Mouse (Mus musculus): ENCODE results near the gene A230072I06Rik. TPM values are rescaled to one million over a fixed set of nuclear protein-coding genes. Genes with fewer than 3 reads are reported as not detected.

Gene A230072I06Rik
- total RNA-seq, 1 experiment, result not detected

DNA sequence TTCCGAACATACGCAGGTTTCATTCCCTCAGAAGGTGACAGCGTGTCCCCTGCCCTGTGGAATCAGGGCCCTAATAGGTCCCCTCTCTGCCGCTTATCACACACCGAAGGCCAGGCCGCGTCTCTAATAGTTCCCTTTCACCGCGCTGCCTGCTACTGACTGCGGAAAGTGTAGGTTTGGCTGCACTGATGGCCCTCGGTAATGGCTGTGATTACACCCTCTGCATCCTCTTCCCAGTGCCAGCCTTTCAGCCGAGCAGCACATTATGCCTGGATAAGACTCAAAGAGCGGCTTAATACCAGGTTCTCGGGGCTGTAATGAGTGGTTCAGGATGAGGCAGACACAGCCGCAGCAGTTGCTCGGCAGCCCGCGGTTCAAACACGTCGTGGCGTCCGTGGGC lies 3.5 kb downstream of the A230072I06Rik start:
- in situ Hi-C loops (cut with MboI; ENCODE audit: low sequenced_read_pairs in 2 of 2, unreplicated experiment in 2 of 2), result no loop called here
- Histone ChIP-seq H3K36me3 (ENCODE audit: control insufficient read depth, insufficient read depth, low read length, poor library complexity, severe bottlenecking) (no peaks in the 10 kb centered on the region), H3K27ac (ENCODE audit: insufficient read depth, low read depth, low read length, poor library complexity, severe bottlenecking) (no peak overlapping the region), H3K9me3 (ENCODE audit: control insufficient read depth, insufficient read depth, low read depth, low read length) (no peaks in the 10 kb centered on the region), H3K4me3 (ENCODE audit: insufficient read depth in 1 of 2, low read depth in 1 of 2, low read length in 2 of 2, poor library complexity in 1 of 2, severe bottlenecking in 1 of 2) (peak overlapping the region; percentile 0 to 41), H3K9ac (ENCODE audit: insufficient read depth, low read depth, low read length, poor library complexity, severe bottlenecking) (no peak overlapping the region), H3K4me1 (ENCODE audit: control insufficient read depth in 2 of 2, insufficient read depth in 2 of 2, low read length in 2 of 2, poor library complexity in 1 of 2) (no peaks in the 10 kb centered on the region)
- DNase-seq (ENCODE audit: low read depth, low spot score), result no peak
- TF ChIP-seq ZNF384 (IDR thresholded peaks at IDR 0.05; ENCODE audit: low read depth, low read length) (no peak), CHD2 (IDR thresholded peaks at IDR 0.05; ENCODE audit: low read depth, low read length) (no peak), HCFC1 (IDR thresholded peaks at IDR 0.05; ENCODE audit: borderline replicate concordance, insufficient read depth, low read length) (no peak), ZC3H11A (IDR thresholded peaks at IDR 0.05; ENCODE audit: borderline replicate concordance, low read depth, low read length) (no peak), MAFK (IDR thresholded peaks at IDR 0.05; ENCODE audit: insufficient read depth, low read depth, low read length) (no peak)

DNA sequence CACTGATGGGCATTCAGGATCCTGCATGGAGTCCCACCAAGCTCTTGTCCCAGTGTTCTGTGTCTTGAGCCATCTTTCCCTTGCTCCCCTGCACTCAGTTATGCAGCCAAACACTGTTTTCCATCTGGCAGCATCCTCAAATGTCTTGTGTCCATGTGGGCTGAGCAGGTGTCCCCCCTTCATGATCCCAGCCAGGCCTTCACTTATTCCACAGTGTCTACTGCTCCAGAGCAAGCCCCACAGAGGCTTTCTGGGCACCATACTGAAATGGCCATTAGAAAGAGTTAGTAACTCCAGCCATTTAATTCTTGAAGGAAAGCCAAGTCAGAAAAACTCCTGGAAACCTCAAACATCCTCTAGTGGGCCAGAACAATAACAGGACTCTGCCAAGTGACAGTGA lies 11.9 kb downstream of the A230072I06Rik start:
- Histone ChIP-seq H3K4me3 (ENCODE audit: insufficient read depth in 1 of 2, low read depth in 1 of 2, low read length in 2 of 2, poor library complexity in 1 of 2, severe bottlenecking in 1 of 2) (no peak overlapping the region), H3K4me1 (ENCODE audit: control insufficient read depth in 2 of 2, insufficient read depth in 2 of 2, low read length in 2 of 2, poor library complexity in 1 of 2) (no peaks in the 10 kb centered on the region), H3K9me3 (ENCODE audit: control insufficient read depth, insufficient read depth, low read depth, low read length) (no peaks in the 10 kb centered on the region), H3K27ac (ENCODE audit: insufficient read depth, low read depth, low read length, poor library complexity, severe bottlenecking) (no peak overlapping the region), H3K9ac (ENCODE audit: insufficient read depth, low read depth, low read length, poor library complexity, severe bottlenecking) (no peak overlapping the region), H3K36me3 (ENCODE audit: control insufficient read depth, insufficient read depth, low read length, poor library complexity, severe bottlenecking) (no peaks in the 10 kb centered on the region)
- no peak for TF ChIP-seq ZC3H11A (IDR thresholded peaks at IDR 0.05; ENCODE audit: borderline replicate concordance, low read depth, low read length)
- in situ Hi-C loops (cut with MboI; ENCODE audit: low sequenced_read_pairs in 2 of 2, unreplicated experiment in 2 of 2), result no loop called here
- no peak for DNase-seq (ENCODE audit: low read depth, low spot score)

DNA sequence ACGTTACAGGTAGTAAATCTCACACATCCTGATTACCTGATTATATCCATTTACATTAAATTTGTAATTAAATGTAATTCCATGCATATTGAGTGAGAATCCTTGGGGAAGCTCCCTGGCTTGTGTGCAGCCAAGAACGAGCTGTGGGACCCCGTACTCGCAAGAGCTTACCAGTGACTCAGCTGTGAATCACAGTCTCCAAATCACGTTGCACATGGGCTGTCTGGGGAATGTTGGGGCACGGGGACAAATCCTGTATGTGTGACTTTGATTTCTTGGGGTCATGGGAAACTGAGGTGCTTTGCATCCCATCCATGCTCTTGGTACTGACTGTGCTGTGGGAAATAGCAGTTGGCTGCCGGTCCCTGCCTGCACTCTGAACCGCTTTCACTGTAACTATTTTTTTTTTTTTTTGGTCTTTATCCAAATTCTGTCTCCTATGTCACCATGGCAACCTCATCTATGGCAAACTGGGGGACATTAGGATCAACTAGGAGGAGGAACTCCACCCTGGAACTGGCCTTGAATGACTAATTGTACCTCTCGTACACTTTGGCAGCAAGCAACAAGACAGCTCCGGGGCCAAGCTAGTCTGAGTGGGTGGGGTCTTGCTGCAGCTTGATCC lies 19.8 kb downstream of the A230072I06Rik start:
- no peaks in the 10 kb centered on the region for H3K9me3 ChIP-seq (ENCODE audit: control insufficient read depth, insufficient read depth, low read depth, low read length)
- no peaks in the 10 kb centered on the region for H3K36me3 ChIP-seq (ENCODE audit: control insufficient read depth, insufficient read depth, low read length, poor library complexity, severe bottlenecking)
- TF ChIP-seq MAFK (IDR thresholded peaks at IDR 0.05; ENCODE audit: insufficient read depth, low read depth, low read length) (no peak), ZC3H11A (IDR thresholded peaks at IDR 0.05; ENCODE audit: borderline replicate concordance, low read depth, low read length) (no peak), CHD2 (IDR thresholded peaks at IDR 0.05; ENCODE audit: low read depth, low read length) (no peak), HCFC1 (IDR thresholded peaks at IDR 0.05; ENCODE audit: borderline replicate concordance, insufficient read depth, low read length) (no peak), ZNF384 (IDR thresholded peaks at IDR 0.05; ENCODE audit: low read depth, low read length) (no peak)
- in situ Hi-C loops (cut with MboI; ENCODE audit: low sequenced_read_pairs in 2 of 2, unreplicated experiment in 2 of 2), result no loop called here
- no peak overlapping the region for H3K27ac ChIP-seq (ENCODE audit: insufficient read depth, low read depth, low read length, poor library complexity, severe bottlenecking)
- no peaks in the 10 kb centered on the region for H3K4me1 ChIP-seq (ENCODE audit: control insufficient read depth in 2 of 2, insufficient read depth in 2 of 2, low read length in 2 of 2, poor library complexity in 1 of 2)
- no peak overlapping the region for H3K9ac ChIP-seq (ENCODE audit: insufficient read depth, low read depth, low read length, poor library complexity, severe bottlenecking)
- DNase-seq (ENCODE audit: low read depth, low spot score), result no peak
- H3K4me3 ChIP-seq (ENCODE audit: insufficient read depth in 1 of 2, low read depth in 1 of 2, low read length in 2 of 2, poor library complexity in 1 of 2, severe bottlenecking in 1 of 2), result no peak overlapping the region

DNA sequence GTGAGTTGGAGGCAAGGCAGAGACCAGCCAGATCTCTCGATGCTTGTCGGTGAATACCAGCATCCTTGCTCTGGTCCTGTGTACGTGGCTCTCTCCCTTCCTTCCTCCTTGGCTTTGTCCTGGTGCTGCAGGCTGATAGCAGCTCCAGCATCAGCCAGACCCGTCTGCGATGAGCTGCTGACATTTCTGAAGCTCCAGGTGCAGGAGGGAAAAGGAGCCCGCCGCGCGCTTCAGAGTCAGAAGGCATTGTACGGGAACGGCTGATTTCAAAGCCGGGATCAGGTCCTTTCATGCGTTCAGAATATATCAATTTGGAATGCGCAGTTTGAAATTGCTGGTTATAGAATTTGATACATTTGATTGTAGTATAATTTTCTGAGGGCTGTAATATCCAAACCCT lies 23.4 kb downstream of the A230072I06Rik start:
- Histone ChIP-seq H3K9me3 (ENCODE audit: control insufficient read depth, insufficient read depth, low read depth, low read length) (no peaks in the 10 kb centered on the region), H3K36me3 (ENCODE audit: control insufficient read depth, insufficient read depth, low read length, poor library complexity, severe bottlenecking) (no peaks in the 10 kb centered on the region), H3K4me3 (ENCODE audit: insufficient read depth in 1 of 2, low read depth in 1 of 2, low read length in 2 of 2, poor library complexity in 1 of 2, severe bottlenecking in 1 of 2) (no peak overlapping the region), H3K27ac (ENCODE audit: insufficient read depth, low read depth, low read length, poor library complexity, severe bottlenecking) (no peak overlapping the region), H3K4me1 (ENCODE audit: control insufficient read depth in 2 of 2, insufficient read depth in 2 of 2, low read length in 2 of 2, poor library complexity in 1 of 2) (no peaks in the 10 kb centered on the region), H3K9ac (ENCODE audit: insufficient read depth, low read depth, low read length, poor library complexity, severe bottlenecking) (no peak overlapping the region)
- TF ChIP-seq HCFC1 (IDR thresholded peaks at IDR 0.05; ENCODE audit: borderline replicate concordance, insufficient read depth, low read length), result no peak
- no peak for TF ChIP-seq ZC3H11A (IDR thresholded peaks at IDR 0.05; ENCODE audit: borderline replicate concordance, low read depth, low read length)
- TF ChIP-seq ZNF384 (IDR thresholded peaks at IDR 0.05; ENCODE audit: low read depth, low read length), result no peak
- no peak for TF ChIP-seq MAFK (IDR thresholded peaks at IDR 0.05; ENCODE audit: insufficient read depth, low read depth, low read length)
- TF ChIP-seq CHD2 (IDR thresholded peaks at IDR 0.05; ENCODE audit: low read depth, low read length), result no peak
- DNase-seq (ENCODE audit: low read depth, low spot score), result no peak
- in situ Hi-C loops (cut with MboI; ENCODE audit: low sequenced_read_pairs in 2 of 2, unreplicated experiment in 2 of 2), result no loop called here

Measured in ES-E14 (cell line).